Mouse (Mus musculus) hindbrain, embryonic 14.5 days (tissue): ENCODE measurements at regions not wholly inside any gene's neighbourhood (a gene's known extent, or its start where the extent isn't known, plus 50 kb on each side); places are given as distances from the start of the nearest gene placed in this dataset.

Experiments
- ATAC-seq: fragments of 200-750 bp; cut with Nextera tagmentation; 2 replicates; pipeline ENCODE4 v1.8.0; 2017; ENCODE audit warnings: moderate number of reproducible peaks, mild to moderate bottlenecking, moderate TSS enrichment, moderate library complexity; ENCODE audit not compliant: low FRiP score
- DNase-seq: peaks from one replicate; pipeline ENCODE4 v3.0.0-alpha.2; 2015; ENCODE audit warnings: low spot score
- H3K27ac ChIP-seq: fragments of 300-500 bp; sonication (generic); 2 replicates; pipeline ENCODE4 v1.5.1; 2014; ENCODE audit warnings: mild to moderate bottlenecking, moderate library complexity
- H3K27me3 ChIP-seq: fragments of 300-500 bp; sonication (generic); 2 replicates; pipeline ENCODE4 v1.6.1; 2014; ENCODE audit warnings: mild to moderate bottlenecking, low read length, mixed read lengths; ENCODE audit not compliant: control insufficient read depth, insufficient read depth
- H3K36me3 ChIP-seq: fragments of 300-500 bp; sonication (generic); replicated peaks from 2 replicates; pipeline ENCODE4 v1.6.1; 2014; ENCODE audit not compliant: control insufficient read depth, insufficient read depth
- H3K4me1 ChIP-seq: fragments of 300-500 bp; sonication (generic); replicated peaks from 2 replicates; pipeline ENCODE4 v1.6.1; 2014; ENCODE audit warnings: antibody characterized with exemption, low read length, mixed read lengths; ENCODE audit not compliant: control insufficient read depth, insufficient read depth
- H3K4me2 ChIP-seq: fragments of 300-500 bp; sonication (generic); replicated peaks from 2 replicates; pipeline ENCODE4 v1.6.1; 2014; ENCODE audit warnings: mild to moderate bottlenecking, moderate library complexity
- H3K4me3 ChIP-seq: fragments of 300-500 bp; sonication (generic); replicated peaks from 2 replicates; pipeline ENCODE4 v1.5.1; 2014; ENCODE audit warnings: mild to moderate bottlenecking, low read length
- H3K9ac ChIP-seq: fragments of 300-500 bp; sonication (generic); 2 replicates; pipeline ENCODE4 v1.6.1; 2014
- H3K9me3 ChIP-seq: fragments of 300-500 bp; sonication (generic); 2 replicates; pipeline ENCODE4 v1.6.1; 2016; ENCODE audit warnings: low read length; ENCODE audit not compliant: control insufficient read depth
- WGBS: fragments of 180-500 bp; shearing (Covaris S2); extraction: QIAGEN DNeasy Blood & Tissue Kit; methylation state at CpG from one replicate; pipeline ENCODE4 v1.1.7; 2014; 5-methylcytosine and 5-hydroxymethylcytosine counted together

GRCm38 (mm10) chr13:30067581-30068375 is 68.5 kb upstream of the Mboat1 start:
- 77% methylated on average over 6 of the region's 6 CpGs for WGBS
- Histone ChIP-seq H3K27ac (no peak overlapping the region), H3K9me3 (no peaks in the 10 kb centered on the region), H3K4me2 (no peak overlapping the region), H3K27me3 (no peaks in the 10 kb centered on the region), H3K36me3 (no peaks in the 10 kb centered on the region), H3K9ac (no peak overlapping the region), H3K4me3 (no peak overlapping the region), H3K4me1 (no peaks in the 10 kb centered on the region)
- ATAC-seq (no peak), DNase-seq (no peak)

GRCm38 (mm10) chr13:30065520-30065919 is 70.8 kb upstream of the Mboat1 start:
- H3K27ac ChIP-seq: no peak overlapping the region
- no peak overlapping the region for H3K4me2 ChIP-seq
- H3K36me3 ChIP-seq: no peaks in the 10 kb centered on the region
- DNase-seq: no peak
- no peak overlapping the region for H3K4me3 ChIP-seq
- no peaks in the 10 kb centered on the region for H3K9me3 ChIP-seq
- H3K27me3 ChIP-seq: no peaks in the 10 kb centered on the region
- H3K4me1 ChIP-seq: no peaks in the 10 kb centered on the region
- ATAC-seq: no peak
- WGBS: 51% methylated on average over 8 of the region's 8 CpGs
- no peak overlapping the region for H3K9ac ChIP-seq

GRCm38 (mm10) chr13:30063741-30064140 is 72.5 kb upstream of the Mboat1 start:
- H3K4me1 ChIP-seq: no peaks in the 10 kb centered on the region
- DNase-seq (no peak), ATAC-seq (no peak)
- no peak overlapping the region for H3K27ac ChIP-seq
- no peak overlapping the region for H3K4me3 ChIP-seq
- WGBS: 90% methylated on average over 3 of the region's 3 CpGs
- H3K36me3 ChIP-seq: no peaks in the 10 kb centered on the region
- no peaks in the 10 kb centered on the region for H3K27me3 ChIP-seq
- H3K9me3 ChIP-seq: no peaks in the 10 kb centered on the region
- no peak overlapping the region for H3K9ac ChIP-seq
- H3K4me2 ChIP-seq: no peak overlapping the region

- Histone ChIP-seq H3K27me3 (no peaks in the 10 kb centered on the region), H3K36me3 (no peaks in the 10 kb centered on the region), H3K9me3 (no peaks in the 10 kb centered on the region), H3K27ac (no peak overlapping the region), H3K4me2 (no peak overlapping the region), H3K4me1 (no peaks in the 10 kb centered on the region), H3K4me3 (no peak overlapping the region), H3K9ac (no peak overlapping the region)
- ATAC-seq (no peak), DNase-seq (no peak)
- WGBS: 81% methylated on average over 4 of the region's 4 CpGs
Measured at GRCm38 (mm10) chr13:30062285-30062684, 74.0 kb upstream of the Mboat1 start.

DNA sequence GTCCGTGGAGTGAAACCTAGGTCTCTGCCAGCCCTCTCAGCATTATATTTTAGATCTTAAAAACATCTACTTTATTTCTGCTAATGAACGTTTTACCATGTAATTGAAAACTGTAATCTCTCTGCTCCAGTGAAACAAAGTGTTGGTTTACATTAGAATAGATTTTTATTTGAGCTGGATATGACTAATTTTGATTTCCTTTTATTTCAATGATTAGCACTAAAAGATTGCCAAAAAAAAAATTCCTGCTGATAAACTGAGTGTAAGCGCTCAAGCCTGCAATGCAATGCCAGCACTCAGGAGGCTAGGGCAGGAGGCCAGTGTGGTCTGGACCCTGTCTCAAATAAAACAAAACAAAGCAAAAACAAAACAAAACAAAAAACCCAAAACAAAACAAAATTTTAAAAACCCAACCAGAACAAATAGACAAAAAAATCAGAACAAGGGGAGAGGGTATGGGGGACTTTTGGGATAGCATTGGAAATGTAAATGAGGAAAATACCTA is 69.3 kb upstream of the E2f3 start:
- DNase-seq: no peak
- no peak for ATAC-seq
- Histone ChIP-seq H3K27ac (no peak overlapping the region), H3K4me2 (no peak overlapping the region), H3K9me3 (no peaks in the 10 kb centered on the region), H3K4me3 (no peak overlapping the region), H3K9ac (no peak overlapping the region), H3K27me3 (no peaks in the 10 kb centered on the region), H3K36me3 (no peaks in the 10 kb centered on the region), H3K4me1 (no peaks in the 10 kb centered on the region)
- WGBS: 85% methylated on average over 3 of the region's 3 CpGs

DNA sequence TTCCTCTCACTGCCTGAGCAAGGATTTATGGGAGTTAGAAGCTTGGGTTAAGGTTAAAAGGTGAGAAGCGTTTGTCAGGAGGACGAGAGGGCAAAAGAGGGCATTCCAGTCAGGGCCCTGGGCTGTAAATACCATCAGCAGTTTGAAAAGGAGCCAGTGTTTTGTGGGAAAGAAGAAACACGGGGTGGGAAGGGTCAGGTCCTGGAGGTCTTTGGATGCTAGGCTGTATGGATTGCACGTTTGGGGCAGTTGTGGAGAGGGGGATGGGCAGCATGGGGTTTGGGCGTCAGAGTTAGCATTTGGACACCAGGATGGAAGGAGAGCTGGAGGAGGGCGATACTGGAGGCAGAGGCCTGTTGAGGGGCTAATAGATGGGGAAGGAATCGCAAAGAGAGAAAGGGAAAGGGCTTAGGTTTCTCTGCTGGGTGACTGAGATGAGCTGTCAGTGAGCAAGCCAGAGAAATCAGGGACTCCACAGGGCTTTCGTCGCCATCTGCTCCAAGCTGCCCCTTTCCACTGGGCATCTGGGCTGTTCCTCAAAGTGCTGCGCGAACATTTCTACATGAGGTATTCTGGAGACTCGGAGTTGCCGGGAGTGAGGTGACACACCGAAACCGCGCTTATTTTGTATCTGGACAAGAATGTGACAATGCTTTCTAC is 66.2 kb upstream of the E2f3 start:
- no peak overlapping the region for H3K27ac ChIP-seq
- H3K4me1 ChIP-seq: no peaks in the 10 kb centered on the region
- no peaks in the 10 kb centered on the region for H3K36me3 ChIP-seq
- H3K4me3 ChIP-seq: no peak overlapping the region
- no peak overlapping the region for H3K4me2 ChIP-seq
- DNase-seq (no peak), ATAC-seq (no peak)
- no peaks in the 10 kb centered on the region for H3K9me3 ChIP-seq
- H3K27me3 ChIP-seq: no peaks in the 10 kb centered on the region
- no peak overlapping the region for H3K9ac ChIP-seq
- WGBS: 64% methylated on average over 16 of the region's 16 CpGs

GRCm38 (mm10) chr13:30050745-30051508 is 65.1 kb upstream of the E2f3 start:
- Histone ChIP-seq H3K27ac (no peak overlapping the region), H3K4me1 (no peaks in the 10 kb centered on the region), H3K4me2 (no peak overlapping the region), H3K4me3 (no peak overlapping the region), H3K27me3 (no peaks in the 10 kb centered on the region), H3K9me3 (no peaks in the 10 kb centered on the region), H3K36me3 (no peaks in the 10 kb centered on the region), H3K9ac (no peak overlapping the region)
- DNase-seq: no peak
- ATAC-seq: no peak
- 84% methylated on average over 9 of the region's 9 CpGs for WGBS

- Histone ChIP-seq H3K9me3 (no peaks in the 10 kb centered on the region), H3K4me2 (no peak overlapping the region), H3K4me1 (no peaks in the 10 kb centered on the region), H3K27ac (no peak overlapping the region), H3K36me3 (no peaks in the 10 kb centered on the region), H3K9ac (no peak overlapping the region), H3K27me3 (no peaks in the 10 kb centered on the region), H3K4me3 (no peak overlapping the region)
- WGBS: 84% methylated on average over 11 of the region's 11 CpGs
- DNase-seq: no peak
- ATAC-seq: no peak
Measured at GRCm38 (mm10) chr13:30048260-30048859, 62.5 kb upstream of the E2f3 start.
